Mouse (Mus musculus): ENCODE measurements around the gene Safb. TPM values are rescaled to one million over a fixed set of nuclear protein-coding genes. Genes with fewer than 3 reads are reported as not detected.

The Safb gene
- polyA plus RNA-seq, 1 experiment: 226 TPM

DNA sequence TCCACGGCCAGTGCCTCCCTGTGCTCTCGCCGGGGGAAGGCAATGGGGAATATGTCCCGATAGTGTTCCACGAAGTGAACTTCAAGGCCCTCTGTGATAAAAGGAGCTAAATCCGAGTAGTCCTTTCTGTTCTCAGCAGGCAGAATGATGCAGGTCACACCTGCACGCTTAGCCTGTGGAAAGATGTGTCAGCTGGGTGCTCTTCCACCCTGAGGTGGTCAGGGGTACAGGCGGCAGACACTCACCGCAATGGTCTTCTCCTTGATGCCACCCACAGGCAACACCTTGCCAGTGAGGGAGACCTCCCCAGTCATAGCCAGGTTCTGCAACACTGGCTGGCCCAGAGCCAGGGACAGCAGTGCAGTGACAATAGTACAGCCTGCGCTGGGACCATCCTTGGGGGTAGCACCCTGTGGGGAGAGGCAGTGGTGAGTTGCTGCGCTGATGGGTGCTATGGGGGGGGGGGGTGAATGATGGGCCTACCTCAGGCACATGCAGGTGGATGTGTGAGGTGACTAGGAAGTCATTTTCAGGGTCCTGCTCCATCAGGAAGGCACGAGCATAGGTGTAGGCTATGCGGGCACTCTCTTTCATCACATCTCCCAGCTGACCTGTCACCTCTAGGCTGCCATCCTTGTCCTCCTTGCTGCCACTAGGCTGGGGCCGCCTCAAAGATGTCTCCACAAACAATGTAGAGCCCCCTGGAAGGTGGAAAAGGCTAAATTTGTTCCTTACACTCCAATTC lies 29.9 kb downstream of the Safb start:
- TF ChIP-seq GATA1 (IDR thresholded peaks at IDR 0.05; ENCODE audit: low read length): no peak

DNA sequence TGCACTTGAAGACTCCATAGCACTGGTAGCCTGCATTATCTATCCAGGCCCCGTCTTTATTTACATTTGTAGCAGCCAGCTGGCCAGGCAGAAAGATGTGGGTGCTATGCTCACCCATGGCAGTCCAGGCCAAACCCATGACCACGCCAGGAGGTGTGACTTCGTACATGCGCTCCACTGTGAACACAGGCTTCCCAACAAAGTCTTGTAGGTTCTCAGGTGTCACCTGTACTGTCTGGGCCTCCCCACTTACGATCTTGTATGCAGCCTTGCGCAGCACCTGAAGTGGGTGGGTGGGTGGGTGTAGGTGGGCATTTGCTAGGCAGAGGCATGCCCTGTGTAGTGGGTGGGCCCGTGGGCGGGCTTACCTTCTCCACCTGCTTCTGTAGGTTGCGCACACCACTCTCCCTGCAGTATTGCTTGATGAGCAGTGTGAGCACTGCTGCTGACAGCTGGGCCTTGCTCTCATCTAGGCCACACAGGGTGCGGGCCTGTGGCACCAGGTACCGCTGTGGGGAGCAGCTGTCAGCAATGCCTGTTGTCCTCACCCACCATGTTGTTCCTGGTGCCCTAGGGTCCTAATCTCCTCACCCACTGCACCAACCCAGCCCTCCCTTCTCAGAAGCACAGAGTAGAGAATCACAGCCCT lies 30.6 kb downstream of the Safb start:
- TF ChIP-seq GATA1 (IDR thresholded peaks at IDR 0.05; ENCODE audit: low read length): no peak

DNA sequence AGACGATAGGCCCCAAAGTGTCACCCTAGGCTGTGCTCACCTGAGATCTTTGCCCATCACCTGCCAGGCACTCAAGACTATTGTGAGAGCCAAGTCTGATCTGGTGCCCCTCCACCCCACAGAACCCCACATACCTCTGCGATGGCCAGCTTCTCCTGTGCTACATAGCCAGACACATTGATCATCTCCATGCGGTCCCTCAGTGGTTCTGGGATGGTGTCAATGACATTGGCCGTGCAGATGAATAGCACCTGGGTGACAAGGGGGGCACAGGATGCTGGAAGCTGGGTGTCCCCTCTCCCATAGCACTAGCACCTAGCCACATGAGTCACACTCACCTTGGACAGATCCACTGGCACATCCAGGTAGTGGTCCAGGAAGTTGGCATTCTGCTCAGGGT lies 31.2 kb downstream of the Safb start:
- TF ChIP-seq GATA1 (IDR thresholded peaks at IDR 0.05; ENCODE audit: low read length): no peak

DNA sequence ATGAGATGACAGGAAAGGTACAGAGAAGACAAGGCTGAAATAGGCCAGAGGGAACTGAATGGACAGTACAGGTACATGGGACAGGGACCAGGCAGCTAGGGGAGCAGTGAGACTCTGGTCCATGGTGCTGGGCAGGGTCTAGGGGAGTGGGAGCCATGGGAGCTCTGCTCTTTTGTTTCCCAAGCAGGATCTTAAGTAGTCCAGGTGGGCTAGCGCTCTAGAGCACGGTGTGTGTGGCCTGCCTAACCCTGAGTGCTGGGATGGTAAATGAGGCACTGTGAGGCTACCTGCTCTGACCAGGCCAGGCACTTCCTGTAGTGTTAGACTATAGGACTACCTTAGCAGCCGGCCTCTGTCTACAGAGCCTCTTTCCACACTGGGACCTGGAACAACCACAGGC lies 32.1 kb downstream of the Safb start:
- no peak for TF ChIP-seq GATA1 (IDR thresholded peaks at IDR 0.05; ENCODE audit: low read length)

DNA sequence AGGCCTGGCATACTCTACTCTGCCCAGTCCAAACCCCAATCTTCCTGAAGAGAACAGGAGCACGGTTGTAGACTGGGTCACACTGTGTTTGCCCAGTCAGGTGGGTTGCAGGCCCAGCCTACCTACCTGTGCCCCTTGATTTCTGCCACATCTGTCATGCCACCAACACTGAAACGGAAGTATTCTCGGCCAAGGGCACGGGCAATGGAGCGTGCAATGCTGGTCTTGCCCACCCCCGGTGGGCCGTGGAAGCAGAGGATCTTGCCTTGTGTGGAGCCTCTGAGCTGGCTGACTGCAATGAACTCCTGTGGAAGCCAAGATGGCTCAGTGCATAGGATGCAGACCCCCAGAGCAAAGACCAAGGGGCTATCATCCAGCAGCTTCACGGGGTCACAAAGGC lies 33.0 kb downstream of the Safb start:
- TF ChIP-seq GATA1 (IDR thresholded peaks at IDR 0.05; ENCODE audit: low read length): no peak

DNA sequence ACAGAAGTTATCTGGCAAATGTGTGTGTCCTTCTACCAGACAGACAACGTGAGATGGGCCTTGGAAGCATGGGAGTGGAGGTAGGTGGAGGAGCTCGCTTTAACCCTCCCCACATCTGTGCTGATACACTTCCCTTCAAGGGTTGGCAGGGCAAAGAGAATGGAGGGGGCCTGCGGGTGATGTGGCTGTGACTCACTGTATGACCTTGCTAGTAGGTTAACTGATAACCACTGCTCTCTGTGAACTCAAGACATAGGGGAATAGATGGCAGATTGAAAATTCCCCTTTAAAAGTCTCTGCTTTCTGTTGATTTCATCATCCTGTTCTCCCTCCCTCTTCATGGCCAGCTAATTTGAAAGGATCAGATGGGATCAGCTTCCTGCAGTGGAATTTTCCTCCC lies 40.9 kb downstream of the Safb start:
- no peak for TF ChIP-seq GATA1 (IDR thresholded peaks at IDR 0.05; ENCODE audit: low read length)

DNA sequence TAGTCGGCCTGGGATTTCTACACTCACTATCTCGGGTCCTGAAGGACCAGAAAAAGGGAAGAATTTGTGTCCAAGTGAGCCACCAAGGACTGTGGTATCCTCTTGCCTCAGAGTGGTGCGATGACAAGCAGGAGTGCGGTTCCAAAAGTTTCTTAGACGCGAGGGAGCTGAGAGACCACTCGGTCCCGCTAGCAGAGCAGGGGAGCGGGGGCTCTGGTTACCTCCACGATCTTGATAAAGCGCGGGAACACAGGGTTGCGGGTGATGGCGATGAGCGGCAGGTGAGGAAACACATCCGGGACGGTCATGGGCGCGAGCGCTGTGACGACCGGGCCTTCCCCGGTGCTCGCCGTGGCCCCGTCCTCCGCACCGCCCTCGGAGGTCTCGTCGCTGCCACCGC lies 41.6 kb downstream of the Safb start:
- no peak for TF ChIP-seq GATA1 (IDR thresholded peaks at IDR 0.05; ENCODE audit: low read length)

DNA sequence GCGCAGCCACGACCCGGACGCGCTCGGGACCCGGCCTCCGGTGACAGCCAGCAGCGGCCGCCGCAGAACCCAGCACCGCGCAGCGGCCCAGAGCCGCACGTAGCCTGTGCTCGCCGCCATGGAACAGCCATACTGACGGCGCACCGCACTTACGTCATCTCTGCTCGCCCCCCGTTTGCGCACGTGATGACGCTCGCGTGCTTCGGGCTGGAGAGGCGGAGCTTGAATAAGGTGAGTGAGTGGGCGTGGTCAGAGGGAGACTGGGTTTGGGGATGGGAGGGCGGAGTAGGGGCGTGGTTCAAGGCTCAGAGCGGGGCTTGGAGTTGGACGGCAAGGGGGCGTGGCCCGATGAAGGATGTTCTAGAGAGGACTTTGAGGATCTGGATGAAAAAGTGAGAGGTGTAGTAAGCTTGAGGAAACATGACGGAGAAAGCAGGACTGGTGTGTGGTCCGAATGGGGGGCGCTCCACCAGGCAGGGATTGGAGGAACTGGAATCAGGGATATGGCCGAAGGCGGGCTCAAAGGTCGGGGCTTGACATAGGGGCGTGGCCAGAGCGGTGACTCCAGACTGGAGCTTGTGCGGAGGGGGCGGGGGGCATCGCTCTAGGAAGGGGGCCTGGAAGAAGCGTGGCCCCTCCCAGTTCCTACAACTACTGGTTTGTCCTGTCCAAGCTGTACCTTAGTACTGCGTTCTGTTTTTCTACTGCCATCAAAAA lies 42.3 kb downstream of the Safb start, which contains the start of gene Lonp1:
TSS of gene Lonp1 (minus strand) at position 134 of the 717 bp plus-strand sequence.
- TF ChIP-seq GATA1 (IDR thresholded peaks at IDR 0.05; ENCODE audit: low read length): no peak

DNA sequence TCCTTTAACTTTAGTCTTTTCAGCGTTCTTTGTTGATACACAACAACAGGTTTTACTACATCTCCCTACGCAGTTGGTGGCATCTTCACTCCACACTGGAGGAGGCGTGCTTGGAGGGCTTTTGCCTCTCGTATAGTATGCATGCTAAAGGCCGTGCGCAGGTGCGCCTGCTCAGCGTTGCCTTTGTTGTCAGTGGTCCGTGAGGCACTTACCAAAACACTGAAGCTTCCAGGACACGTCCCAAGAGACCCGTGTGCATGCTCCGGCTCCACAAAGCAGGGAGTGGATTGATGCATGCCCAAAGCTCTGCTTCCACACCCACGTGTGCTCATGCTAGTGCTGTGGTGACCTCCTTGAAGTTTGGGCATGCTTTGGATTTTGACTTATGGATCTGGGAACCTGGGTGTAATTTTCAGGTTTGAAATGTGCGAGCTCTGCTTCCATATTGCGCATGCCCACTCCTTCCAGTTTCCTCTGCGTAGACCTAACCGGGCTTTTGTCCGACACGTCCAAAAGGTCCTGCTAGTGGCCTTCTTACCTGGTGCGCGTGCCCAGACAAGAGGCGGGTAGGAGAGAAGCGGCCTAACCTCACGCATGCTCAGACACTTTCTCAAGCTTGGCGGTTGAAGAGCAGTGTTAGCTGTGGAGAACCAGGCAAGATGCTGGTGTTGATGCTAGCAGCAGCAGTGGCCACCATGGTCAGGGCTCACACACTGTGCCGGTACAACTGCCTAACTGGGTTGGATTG lies 43.1 kb downstream of the Safb start, which contains the start of gene Catsperd:
TSS of gene Catsperd (plus strand) at position 614 of the 748 bp plus-strand sequence.
- TF ChIP-seq GATA1 (IDR thresholded peaks at IDR 0.05; ENCODE audit: low read length): no peak

DNA sequence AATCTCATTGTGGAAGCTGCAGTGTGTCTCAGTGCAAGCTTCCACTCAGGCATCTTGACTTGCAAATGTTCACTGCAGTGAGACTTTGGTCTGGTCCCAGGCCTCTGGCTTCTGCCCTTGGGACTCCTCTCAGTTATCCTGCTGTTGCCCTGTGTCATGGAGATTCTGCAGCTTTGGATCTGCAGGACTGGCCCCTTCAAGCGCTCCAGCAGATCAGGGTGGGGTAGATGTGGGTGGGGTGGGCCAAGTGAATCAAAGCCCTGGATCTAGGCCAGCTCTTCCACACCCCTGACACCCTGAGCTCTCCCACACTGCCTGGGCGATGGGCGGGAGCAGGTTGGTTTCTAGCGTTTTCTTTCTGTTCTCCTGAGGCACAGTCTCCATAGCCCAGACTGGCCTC lies 47.2 kb downstream of the Safb start:
- no peak for TF ChIP-seq GATA1 (IDR thresholded peaks at IDR 0.05; ENCODE audit: low read length)

DNA sequence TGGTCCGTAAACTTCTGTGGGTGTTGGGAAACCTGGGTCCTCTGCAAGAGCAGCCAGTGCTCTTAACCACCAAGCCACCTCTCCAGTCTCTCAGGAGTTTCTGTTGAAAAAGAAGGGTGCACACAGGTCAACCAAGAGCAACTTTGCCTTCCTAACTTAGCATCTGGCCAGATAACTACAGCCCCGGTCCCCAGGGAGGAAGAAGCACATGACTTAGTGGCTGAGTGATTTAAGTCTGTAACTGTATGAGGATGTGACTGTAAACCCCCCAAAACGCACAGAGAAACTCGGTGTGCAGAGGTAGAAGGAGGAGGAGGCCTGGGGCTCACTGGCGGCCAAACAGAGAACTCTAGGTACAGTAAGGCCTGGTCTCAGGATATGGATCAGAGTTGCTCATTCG lies 49.4 kb downstream of the Safb start:
- no peak for TF ChIP-seq GATA1 (IDR thresholded peaks at IDR 0.05; ENCODE audit: low read length)

DNA sequence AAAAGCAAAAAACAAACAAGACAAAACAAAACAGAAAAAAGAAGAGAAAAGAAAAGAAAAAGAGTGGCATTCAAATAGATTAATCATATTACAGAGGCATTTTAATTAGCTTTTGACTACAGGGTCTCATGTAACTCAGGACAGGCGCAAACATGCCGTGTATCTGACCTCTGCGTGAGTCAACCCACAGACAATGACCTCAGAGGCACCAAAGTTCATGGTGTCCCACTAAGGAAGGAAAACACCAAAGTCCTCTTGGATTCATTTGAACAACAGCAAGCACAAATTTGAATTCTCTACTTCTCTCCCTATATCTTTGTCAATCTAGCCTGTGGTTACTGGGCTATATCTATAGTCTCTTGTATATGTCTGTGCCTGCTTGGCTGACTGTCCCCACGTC lies 58.6 kb downstream of the Safb start:
- TF ChIP-seq GATA1 (IDR thresholded peaks at IDR 0.05; ENCODE audit: low read length): no peak

DNA sequence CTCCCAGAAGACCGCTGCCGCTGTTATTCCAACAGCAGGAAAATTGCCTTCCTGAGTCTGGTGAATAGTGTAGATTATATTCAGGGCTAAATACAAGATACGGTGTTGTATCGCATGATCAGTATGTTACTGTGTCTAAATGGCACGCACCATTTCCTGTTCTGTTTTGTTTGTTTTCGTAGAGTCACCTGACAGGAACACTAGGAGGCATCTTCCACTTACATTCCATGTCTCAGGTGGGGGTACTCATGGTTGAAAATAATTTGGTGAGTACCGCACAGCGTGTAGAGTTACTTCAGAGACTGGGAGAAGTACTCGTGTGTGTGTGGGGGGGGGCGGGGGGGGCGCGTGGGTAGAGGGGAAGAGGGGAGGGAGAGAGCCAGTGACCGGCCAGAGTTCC lies 62.9 kb downstream of the Safb start:
- no peak for TF ChIP-seq GATA1 (IDR thresholded peaks at IDR 0.05; ENCODE audit: low read length)

DNA sequence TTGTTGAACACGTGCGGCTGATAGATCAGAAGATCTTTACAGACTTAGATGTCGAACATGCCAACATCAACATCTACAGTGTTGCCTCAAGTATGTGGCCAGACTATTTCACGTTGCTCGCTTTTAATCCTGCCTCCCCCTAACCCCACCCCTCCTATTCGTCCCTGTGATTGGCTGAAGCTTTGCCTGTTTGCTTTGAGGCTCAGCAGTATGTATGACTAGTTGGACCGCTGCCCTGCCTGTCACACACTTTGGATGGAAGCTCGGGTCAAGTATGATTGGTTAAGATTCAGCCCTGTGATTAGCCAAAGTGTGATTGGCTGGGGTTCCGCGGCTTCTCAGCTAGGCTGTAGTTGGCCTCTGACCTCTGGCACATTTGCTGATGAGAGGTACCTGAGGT lies 67.2 kb downstream of the Safb start:
- no peak for TF ChIP-seq GATA1 (IDR thresholded peaks at IDR 0.05; ENCODE audit: low read length)

DNA sequence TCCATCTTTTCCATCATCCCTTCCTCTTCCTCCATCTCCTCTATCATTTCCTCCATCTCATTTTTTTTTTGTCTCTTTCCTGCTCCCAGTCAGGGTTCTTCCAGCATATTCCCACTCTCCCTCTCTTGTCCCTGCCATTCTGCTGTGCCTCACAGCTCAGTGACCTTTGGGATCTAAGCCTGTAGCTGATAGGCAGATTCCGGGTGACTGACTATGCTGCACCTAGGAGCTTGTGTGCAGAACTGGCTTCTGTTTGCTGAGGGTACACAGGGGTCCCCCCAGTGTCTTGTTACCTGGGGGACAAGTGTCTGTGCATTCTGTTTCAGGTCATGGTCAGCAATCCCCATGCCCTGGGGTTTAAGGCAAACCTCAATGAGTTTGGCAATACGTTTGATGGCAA lies 70.1 kb downstream of the Safb start:
- no peak for TF ChIP-seq GATA1 (IDR thresholded peaks at IDR 0.05; ENCODE audit: low read length)

DNA sequence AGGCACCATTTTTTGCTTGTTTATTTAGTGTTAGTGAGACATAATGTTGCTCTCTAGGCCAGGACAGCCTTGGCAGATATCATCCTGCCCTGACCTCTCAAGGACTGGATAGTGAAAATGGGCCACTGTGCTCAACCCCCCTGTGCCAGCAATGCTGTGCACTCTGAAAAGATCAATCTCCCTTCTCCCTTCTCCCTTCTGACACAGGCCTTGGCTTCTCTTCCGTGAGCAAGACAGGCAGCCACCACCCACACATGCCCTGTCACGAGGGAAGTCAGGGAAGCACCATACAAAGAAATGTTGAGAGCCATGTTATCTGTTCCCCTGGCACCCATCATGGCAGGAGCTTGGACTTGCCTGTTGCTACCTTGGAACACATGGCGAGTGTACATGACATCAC lies 70.7 kb downstream of the Safb start:
- no peak for TF ChIP-seq GATA1 (IDR thresholded peaks at IDR 0.05; ENCODE audit: low read length)

Other genes with a start within 250 kb of the Safb start
- 40.9 and 48.5 TPM in 2 replicates for gene Ptprs, start 108.3 kb upstream of the Safb start, polyA plus RNA-seq (2012)
- gene Znrf4, start 72.4 kb upstream of the Safb start, polyA plus RNA-seq (2012): not detected in 2 replicates
- 1.0 and 1.4 TPM in 2 replicates for gene Gm20219, start 30.4 kb upstream of the Safb start, polyA plus RNA-seq (2012)
- gene Safb2, start 240 bp upstream of the Safb start, polyA plus RNA-seq (2012): 193 and 233 TPM in 2 replicates
- 201 and 454 TPM in 2 replicates for gene 2410015M20Rik, start 24.9 kb downstream of the Safb start, polyA plus RNA-seq (2012)
- 8,561 and 9,154 TPM in 2 replicates for gene Rpl36, start 28.6 kb downstream of the Safb start, polyA plus RNA-seq (2012)
- 202 and 208 TPM in 2 replicates for gene Lonp1, start 42.1 kb downstream of the Safb start, polyA plus RNA-seq (2012)
- not detected in 2 replicates for gene Catsperd, start 43.3 kb downstream of the Safb start, polyA plus RNA-seq (2012)
- gene Ranbp3, start 88.5 kb downstream of the Safb start, polyA plus RNA-seq (2012): 131 and 144 TPM in 2 replicates
- 277 and 284 TPM in 2 replicates for gene Ndufa11, start 132.9 kb downstream of the Safb start, polyA plus RNA-seq (2012)
- gene Vmac, start 133.2 kb downstream of the Safb start, polyA plus RNA-seq (2012): 10.6 and 12.7 TPM in 2 replicates
- not detected in 2 replicates for gene Nrtn, start 172.7 kb downstream of the Safb start, polyA plus RNA-seq (2012)
- gene Dus3l, start 179.9 kb downstream of the Safb start, polyA plus RNA-seq (2012): 61.6 and 67.0 TPM in 2 replicates
- gene Prr22, start 185.4 kb downstream of the Safb start, polyA plus RNA-seq (2012): 3.0 and 3.4 TPM in 2 replicates
- gene Rfx2, start 246.2 kb downstream of the Safb start, polyA plus RNA-seq (2012): 27.4 and 31.2 TPM in 2 replicates